Mouse (Mus musculus) lung, embryonic 15.5 days (tissue): ENCODE measurements at regions not wholly inside any gene's neighbourhood (a gene's known extent, or its start where the extent isn't known, plus 50 kb on each side); places are given as distances from the start of the nearest gene placed in this dataset.

ENCODE experiments used
- ATAC-seq: fragments of 200-750 bp; cut with Nextera tagmentation; 2 replicates; pipeline ENCODE4 v1.8.0; 2017; ENCODE audit warnings: moderate number of reproducible peaks, borderline replicate concordance; ENCODE audit not compliant: low FRiP score, low TSS enrichment; ENCODE audit errors: extremely low read depth
- H3K27ac ChIP-seq: fragments of 300-500 bp; sonication (generic); 2 replicates; pipeline ENCODE4 v1.5.1; 2015; ENCODE audit warnings: moderate library complexity, mild to moderate bottlenecking, inconsistent platforms
- H3K27me3 ChIP-seq: fragments of 300-500 bp; sonication (generic); 2 replicates; pipeline ENCODE4 v1.6.1; 2015; ENCODE audit warnings: inconsistent platforms
- H3K36me3 ChIP-seq: fragments of 300-500 bp; sonication (generic); 2 replicates; pipeline ENCODE4 v1.6.1; 2015; ENCODE audit warnings: inconsistent platforms
- H3K4me1 ChIP-seq: fragments of 300-500 bp; sonication (generic); 2 replicates; pipeline ENCODE4 v1.6.1; 2015; ENCODE audit warnings: inconsistent platforms
- H3K4me2 ChIP-seq: fragments of 300-500 bp; sonication (generic); 2 replicates; pipeline ENCODE4 v1.6.1; 2015; ENCODE audit warnings: inconsistent platforms, mild to moderate bottlenecking, moderate library complexity
- H3K4me3 ChIP-seq: fragments of 300-500 bp; sonication (generic); 2 replicates; pipeline ENCODE4 v1.5.1; 2015; ENCODE audit warnings: mild to moderate bottlenecking, inconsistent platforms
- H3K9ac ChIP-seq: fragments of 300-500 bp; sonication (generic); 2 replicates; pipeline ENCODE4 v1.6.1; 2015; ENCODE audit warnings: inconsistent platforms
- H3K9me3 ChIP-seq: fragments of 300-500 bp; sonication (generic); 2 replicates; pipeline ENCODE4 v1.6.1; 2016; ENCODE audit warnings: inconsistent platforms
- WGBS: fragments of 180-500 bp; shearing (Covaris S2); methylation state at CpG from one replicate; pipeline ENCODE4 v1.1.7; 2015; 5-methylcytosine and 5-hydroxymethylcytosine counted together

DNA sequence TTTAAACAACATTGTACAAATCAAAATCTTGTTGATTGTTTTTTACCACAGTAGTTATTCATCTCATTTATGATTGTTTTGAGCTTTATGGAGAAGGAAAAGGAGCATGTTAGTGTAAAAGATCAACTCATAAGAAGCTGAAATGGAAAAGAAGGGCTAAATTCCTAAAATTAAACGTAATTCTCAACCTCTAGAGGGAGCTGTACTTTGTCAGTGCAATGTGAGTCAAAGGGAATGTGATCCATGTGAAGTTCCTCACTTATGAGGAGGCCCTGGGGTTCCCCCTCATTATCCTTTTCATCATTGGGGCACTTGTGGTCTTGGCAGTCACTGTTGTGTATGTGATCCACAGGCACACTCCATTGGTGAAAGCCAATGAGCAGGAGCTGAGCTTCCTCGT, 54.0 kb upstream of the Vmn2r7 start:
- Histone ChIP-seq H3K4me2 (no peak overlapping the region), H3K9ac (no peak overlapping the region), H3K27ac (no peak overlapping the region), H3K36me3 (no peaks in the 10 kb centered on the region), H3K4me3 (no peak overlapping the region), H3K9me3 (no peaks in the 10 kb centered on the region), H3K27me3 (no peaks in the 10 kb centered on the region), H3K4me1 (no peaks in the 10 kb centered on the region)
- WGBS, result 66% methylated on average over 2 of the region's 2 CpGs
- no peak for ATAC-seq

DNA sequence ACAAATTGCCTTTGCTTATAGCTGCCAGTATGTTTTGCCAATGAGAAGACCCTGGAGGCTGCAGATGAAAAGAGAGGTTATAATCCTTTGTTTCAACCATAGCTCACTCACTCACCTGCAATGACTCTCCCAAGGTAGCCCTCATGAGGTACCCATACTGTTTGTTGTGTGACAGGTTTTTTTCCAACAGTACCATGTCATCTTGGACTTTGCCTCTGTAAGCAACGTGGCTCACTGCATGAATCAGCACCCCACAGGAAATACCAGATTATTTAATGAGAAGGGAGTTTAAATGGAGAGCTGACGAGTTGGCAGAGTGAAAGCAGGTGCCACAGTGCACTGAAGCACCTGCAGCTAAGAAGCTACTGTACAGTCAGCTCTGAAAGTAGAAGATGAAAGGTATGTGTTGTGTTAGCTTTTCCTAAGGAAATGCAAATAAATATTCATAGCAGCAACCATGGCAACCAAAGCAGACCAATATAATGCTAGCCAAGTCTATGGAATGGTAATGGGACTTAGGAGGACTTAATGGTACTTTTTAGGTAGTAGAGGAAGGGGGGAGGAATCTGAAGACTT, 56.8 kb upstream of the Vmn2r7 start:
- 32% methylated on average over 2 of the region's 2 CpGs for WGBS
- no peaks in the 10 kb centered on the region for H3K27me3 ChIP-seq
- ATAC-seq, result no peak
- H3K27ac ChIP-seq, result no peak overlapping the region
- no peaks in the 10 kb centered on the region for H3K36me3 ChIP-seq
- no peak overlapping the region for H3K4me3 ChIP-seq
- H3K9ac ChIP-seq, result no peak overlapping the region
- no peaks in the 10 kb centered on the region for H3K9me3 ChIP-seq
- no peak overlapping the region for H3K4me2 ChIP-seq
- H3K4me1 ChIP-seq, result no peaks in the 10 kb centered on the region

GRCm38 (mm10) chr3:64949307-64949706, 104.7 kb upstream of the Vmn2r7 start:
- no peak overlapping the region for H3K27ac ChIP-seq
- H3K9me3 ChIP-seq, result no peaks in the 10 kb centered on the region
- H3K4me2 ChIP-seq, result peak overlapping the region; percentile 35
- H3K4me3 ChIP-seq, result no peak overlapping the region
- H3K4me1 ChIP-seq, result no peaks in the 10 kb centered on the region
- H3K36me3 ChIP-seq, result no peaks in the 10 kb centered on the region
- no peak for ATAC-seq
- H3K9ac ChIP-seq, result no peak overlapping the region
- 0 out of 2 replicates have a peak, but pooled peaks cover 8% of the 10 kb centered on the region for H3K27me3 ChIP-seq
- WGBS, result 13% methylated on average over 16 of the region's 16 CpGs

- Histone ChIP-seq H3K36me3 (no peaks in the 10 kb centered on the region), H3K27me3 (no peaks in the 10 kb centered on the region), H3K9ac (no peak overlapping the region), H3K4me1 (no peaks in the 10 kb centered on the region), H3K4me3 (no peak overlapping the region), H3K27ac (no peak overlapping the region), H3K9me3 (no peaks in the 10 kb centered on the region), H3K4me2 (no peak overlapping the region)
- no peak for ATAC-seq
- 71% methylated on average over 5 of the region's 5 CpGs for WGBS
These were observed 120.3 kb upstream of the Vmn2r7 start for GRCm38 (mm10) chr3:64964667-64965415.

GRCm38 (mm10) chr3:64965416-64965980, 120.9 kb upstream of the Vmn2r7 start:
- WGBS, result 51% methylated on average over 6 of the region's 6 CpGs
- Histone ChIP-seq H3K9me3 (no peaks in the 10 kb centered on the region), H3K4me3 (no peak overlapping the region), H3K36me3 (no peaks in the 10 kb centered on the region), H3K4me1 (no peaks in the 10 kb centered on the region), H3K4me2 (no peak overlapping the region), H3K9ac (no peak overlapping the region), H3K27ac (no peak overlapping the region), H3K27me3 (no peaks in the 10 kb centered on the region)
- ATAC-seq, result no peak

DNA sequence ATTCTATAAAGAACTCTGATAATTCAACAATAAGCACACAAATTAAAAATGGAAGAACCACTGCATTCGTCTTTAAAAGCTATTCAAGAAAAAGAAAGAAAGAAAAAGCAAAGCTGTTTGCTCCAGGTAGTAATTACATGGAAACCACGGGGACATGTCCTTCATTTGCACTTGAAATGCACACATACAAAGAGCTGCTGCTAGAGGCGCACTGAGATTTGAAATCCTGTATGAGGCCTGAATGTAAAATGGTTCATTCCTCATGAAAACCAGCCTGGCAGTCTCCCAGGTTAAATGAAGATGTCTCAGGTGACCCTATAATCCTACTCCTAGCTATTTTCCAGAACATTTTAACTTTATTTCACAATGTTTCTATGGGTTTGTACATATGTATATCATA, 123.7 kb upstream of the Vmn2r7 start:
- Histone ChIP-seq H3K9ac (no peak overlapping the region), H3K9me3 (no peaks in the 10 kb centered on the region), H3K36me3 (no peaks in the 10 kb centered on the region), H3K27me3 (no peaks in the 10 kb centered on the region), H3K27ac (no peak overlapping the region), H3K4me1 (no peaks in the 10 kb centered on the region), H3K4me2 (no peak overlapping the region), H3K4me3 (no peak overlapping the region)
- ATAC-seq, result no peak
- 69% methylated on average over 3 of the region's 3 CpGs for whole genome bisulfite sequencing

DNA sequence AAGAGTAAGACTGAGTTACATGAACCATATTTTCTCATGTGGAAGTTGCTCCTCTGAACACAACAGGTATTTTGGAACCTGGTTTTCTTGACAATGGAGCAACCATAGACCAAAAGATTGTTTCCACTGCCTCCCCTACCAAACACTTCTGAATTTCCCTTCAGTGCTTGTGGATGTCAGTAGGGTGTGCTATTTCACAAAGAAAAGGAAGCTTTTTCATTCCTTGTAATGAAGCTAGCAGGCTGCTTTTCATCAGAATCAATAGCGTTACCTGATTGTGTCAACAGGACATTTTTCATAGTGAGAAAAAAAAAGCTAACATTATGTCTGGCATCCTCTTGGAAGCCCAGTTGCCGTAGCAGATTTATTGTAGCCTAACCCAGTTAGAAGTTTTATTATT, 124.8 kb upstream of the Kcnab1 start:
- H3K4me2 ChIP-seq, result no peak overlapping the region
- no peaks in the 10 kb centered on the region for H3K9me3 ChIP-seq
- H3K36me3 ChIP-seq, result no peaks in the 10 kb centered on the region
- no peaks in the 10 kb centered on the region for H3K4me1 ChIP-seq
- H3K4me3 ChIP-seq, result no peak overlapping the region
- H3K27me3 ChIP-seq, result no peaks in the 10 kb centered on the region
- 36% methylated on average over 2 of the region's 2 CpGs for WGBS
- ATAC-seq, result no peak
- no peak overlapping the region for H3K9ac ChIP-seq
- H3K27ac ChIP-seq, result no peak overlapping the region

GRCm38 (mm10) chr3:64987665-64988064, 121.5 kb upstream of the Kcnab1 start:
- Histone ChIP-seq H3K36me3 (no peaks in the 10 kb centered on the region), H3K27me3 (no peaks in the 10 kb centered on the region), H3K9me3 (no peaks in the 10 kb centered on the region), H3K4me3 (no peak overlapping the region), H3K4me1 (no peaks in the 10 kb centered on the region), H3K27ac (no peak overlapping the region), H3K9ac (no peak overlapping the region), H3K4me2 (no peak overlapping the region)
- no peak for ATAC-seq
- 69% methylated on average over 1 of the region's 1 CpGs for WGBS

DNA sequence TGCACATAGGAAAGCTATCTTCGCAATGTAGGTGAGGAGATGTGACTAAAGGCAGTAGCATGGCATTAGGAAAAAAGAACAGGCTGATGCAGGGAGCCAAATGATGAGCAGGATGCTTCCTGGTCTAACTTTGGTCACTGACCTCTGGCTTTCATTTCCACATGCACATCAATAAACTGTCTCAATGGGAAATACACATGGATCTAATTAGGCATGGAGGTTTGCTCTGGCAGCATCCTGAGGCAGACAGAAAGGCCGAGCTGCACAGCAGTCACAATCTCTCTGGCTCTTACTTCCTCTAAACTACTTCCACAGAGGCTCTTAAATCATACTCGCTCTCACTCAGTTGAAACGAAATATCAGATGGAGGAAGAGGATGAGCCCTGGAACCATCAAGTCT, 112.7 kb upstream of the Kcnab1 start:
- no peaks in the 10 kb centered on the region for H3K4me1 ChIP-seq
- H3K9me3 ChIP-seq, result no peaks in the 10 kb centered on the region
- H3K27me3 ChIP-seq, result no peaks in the 10 kb centered on the region
- no peak overlapping the region for H3K9ac ChIP-seq
- H3K4me3 ChIP-seq, result no peak overlapping the region
- no peak overlapping the region for H3K27ac ChIP-seq
- no peak overlapping the region for H3K4me2 ChIP-seq
- 64% methylated on average over 4 of the region's 4 CpGs for WGBS
- no peaks in the 10 kb centered on the region for H3K36me3 ChIP-seq
- ATAC-seq, result no peak

DNA sequence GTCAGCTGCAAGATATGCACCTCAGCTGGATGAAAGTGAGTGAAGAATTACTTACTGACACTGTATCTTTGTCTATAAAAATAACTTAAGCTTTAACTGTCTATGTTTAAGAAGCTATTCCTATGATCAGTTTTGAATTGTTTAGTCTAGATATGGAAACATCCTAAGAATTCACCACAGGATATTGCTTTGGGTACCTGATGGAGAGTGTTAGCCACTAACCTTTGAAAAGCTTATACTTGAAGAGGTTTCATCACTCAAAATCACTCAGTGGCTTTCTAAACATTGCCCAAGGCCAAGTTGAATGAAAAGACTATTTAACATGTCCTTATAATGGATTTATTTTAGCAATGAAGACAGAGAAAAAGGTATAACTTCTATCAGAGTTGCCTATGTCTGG, 111.6 kb upstream of the Kcnab1 start:
- no peaks in the 10 kb centered on the region for H3K9me3 ChIP-seq
- no peak overlapping the region for H3K27ac ChIP-seq
- no peaks in the 10 kb centered on the region for H3K36me3 ChIP-seq
- ATAC-seq, result no peak
- H3K27me3 ChIP-seq, result no peaks in the 10 kb centered on the region
- no peak overlapping the region for H3K9ac ChIP-seq
- H3K4me3 ChIP-seq, result no peak overlapping the region
- H3K4me1 ChIP-seq, result no peaks in the 10 kb centered on the region
- no peak overlapping the region for H3K4me2 ChIP-seq

- Histone ChIP-seq H3K4me3 (no peak overlapping the region), H3K27ac (no peak overlapping the region), H3K36me3 (no peaks in the 10 kb centered on the region), H3K9me3 (no peaks in the 10 kb centered on the region), H3K9ac (no peak overlapping the region), H3K27me3 (no peaks in the 10 kb centered on the region), H3K4me1 (no peaks in the 10 kb centered on the region), H3K4me2 (no peak overlapping the region)
- no peak for ATAC-seq
- WGBS, result 43% methylated on average over 4 of the region's 4 CpGs
These were observed 108.1 kb upstream of the Kcnab1 start for GRCm38 (mm10) chr3:65001131-65001530.

GRCm38 (mm10) chr3:65002578-65002977, 106.6 kb upstream of the Kcnab1 start:
- H3K9me3 ChIP-seq, result no peaks in the 10 kb centered on the region
- no peak for ATAC-seq
- no peaks in the 10 kb centered on the region for H3K36me3 ChIP-seq
- H3K4me2 ChIP-seq, result no peak overlapping the region
- H3K4me3 ChIP-seq, result no peak overlapping the region
- no peaks in the 10 kb centered on the region for H3K27me3 ChIP-seq
- H3K4me1 ChIP-seq, result no peaks in the 10 kb centered on the region
- H3K9ac ChIP-seq, result no peak overlapping the region
- H3K27ac ChIP-seq, result no peak overlapping the region
